Mouse (Mus musculus) heart, postnatal 10 days (tissue): ENCODE results near the gene Alkbh4. TPM values are rescaled to one million over a fixed set of nuclear protein-coding genes. Genes with fewer than 3 reads are reported as not detected.
"Not testable (repeated sequence)": the region's sequence is repeated elsewhere in the genome, so short reads cannot be mapped to it uniquely, and the experiment has no call there.

Source experiments
- DNase-seq, 2 experiments: peaks; one replicate each; pipeline ENCODE4 v3.0.0; 2021
- intact Hi-C: fragments of 180-260 bp; cut with DNase I; formaldehyde crosslinking; loops from one replicate; pipeline ENCODE4 v1.15.1; 2025
- total RNA-seq, 2 experiments: library from RNA; stranded (reverse); gene quantifications; 2 replicates each; pipeline ENCODE4 v1.2.3; 2021

Alkbh4 gene
- total RNA-seq, 2 experiments from 2014 or later, result 6.1 to 7.1 TPM

- peak in 1 of 2 experiments; percentile 36 for DNase-seq
- intact Hi-C loops, result no loop called here
Measured at GRCm38 (mm10) chr5:136140057-136140482, 4.1 kb downstream of the Alkbh4 start.

- intact Hi-C loops, result no loop called here
- DNase-seq, result no peak
Measured at GRCm38 (mm10) chr5:136142746-136143145, 6.8 kb downstream of the Alkbh4 start.

- intact Hi-C loops, result no loop called here
- DNase-seq, result no peak
Measured at GRCm38 (mm10) chr5:136143161-136143755, 7.3 kb downstream of the Alkbh4 start.

- intact Hi-C loops, result no loop called here
- peak; percentile 56 to 66 for DNase-seq
Measured at GRCm38 (mm10) chr5:136144606-136145430, 8.9 kb downstream of the Alkbh4 start.

- no peak for DNase-seq
- intact Hi-C loops, result no loop called here
Measured at GRCm38 (mm10) chr5:136146936-136147335, 11.0 kb downstream of the Alkbh4 start.

DNA sequence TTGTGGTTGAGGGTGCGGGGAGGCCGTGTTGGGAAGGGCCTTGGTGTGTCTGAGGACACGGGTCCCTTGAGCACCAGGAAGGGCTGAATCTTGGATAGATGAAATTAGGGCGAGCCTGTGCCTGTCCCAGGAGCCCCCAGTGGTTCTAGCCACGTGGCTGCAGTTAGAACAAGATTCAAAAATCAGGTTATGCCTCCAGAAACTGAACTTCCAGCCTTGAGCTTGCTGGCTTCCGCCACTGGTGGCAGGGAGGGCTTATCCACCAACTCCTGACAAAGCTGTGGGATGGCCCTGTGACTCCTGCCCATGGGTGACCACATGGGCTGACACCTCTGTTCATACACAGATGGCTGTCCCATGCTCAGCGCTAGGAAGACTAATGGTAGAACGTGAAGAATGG lies 11.8 kb downstream of the Alkbh4 start:
- DNase-seq, result no peak
- intact Hi-C loops, result no loop called here

- DNase-seq, intact Hi-C loops: not testable (repeated sequence)
Measured at GRCm38 (mm10) chr5:136149134-136149576, 13.2 kb downstream of the Alkbh4 start.

- DNase-seq, result peak; percentile 67 to 70
- intact Hi-C loops, result no loop called here
Measured at GRCm38 (mm10) chr5:136152365-136152764, 16.4 kb downstream of the Alkbh4 start.

DNA sequence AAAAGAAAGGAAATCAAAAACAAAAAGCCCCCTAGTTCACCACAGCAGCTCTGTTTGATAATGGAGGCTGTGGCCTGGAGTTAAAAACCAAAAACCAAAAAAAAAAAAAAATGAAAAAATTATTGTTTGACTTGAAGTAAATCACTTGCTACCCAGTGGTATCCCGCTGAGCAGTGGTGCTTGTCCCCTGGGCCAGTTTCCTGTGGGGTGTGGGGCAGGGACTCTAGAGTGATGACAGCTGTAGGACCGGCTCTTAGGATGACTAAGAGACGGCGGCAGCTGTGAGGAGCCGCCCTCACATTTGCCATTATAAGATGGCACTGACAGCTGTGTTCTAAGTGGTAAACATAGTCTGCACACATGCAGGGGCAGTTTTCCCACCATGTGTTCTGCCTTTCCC lies 19.5 kb downstream of the Alkbh4 start:
- peak in 1 of 2 experiments; percentile 50 for DNase-seq
- intact Hi-C loops, result no loop called here

DNA sequence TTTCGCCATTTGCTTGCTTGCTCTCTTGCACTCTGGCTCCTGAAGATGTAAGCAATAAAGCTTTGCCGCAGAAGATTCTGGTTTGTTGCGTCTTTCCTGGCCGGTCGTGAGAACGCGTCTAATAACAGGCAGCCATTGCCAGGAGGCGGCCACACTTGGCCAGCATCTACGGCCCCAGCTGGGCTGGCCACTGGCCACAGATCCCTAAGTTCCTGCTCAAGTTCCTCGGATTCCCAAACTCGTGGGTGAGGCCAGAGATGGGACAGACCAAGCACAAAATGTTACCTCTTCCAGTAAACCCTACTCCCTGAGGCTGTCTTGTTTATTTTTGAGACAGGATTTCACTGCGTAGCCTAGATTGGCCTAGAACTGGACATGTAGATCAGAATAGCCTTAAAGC lies 24.1 kb downstream of the Alkbh4 start:
- intact Hi-C loops, result not testable (repeated sequence)
- peak; percentile 82 for DNase-seq

- DNase-seq, result no peak
- intact Hi-C loops, result no loop called here
Measured at GRCm38 (mm10) chr5:136163807-136164474, 28.0 kb downstream of the Alkbh4 start.

GRCm38 (mm10) chr5:136165246-136165645 lies 29.3 kb downstream of the Alkbh4 start:
- intact Hi-C loops, result no loop called here
- DNase-seq, result no peak

DNA sequence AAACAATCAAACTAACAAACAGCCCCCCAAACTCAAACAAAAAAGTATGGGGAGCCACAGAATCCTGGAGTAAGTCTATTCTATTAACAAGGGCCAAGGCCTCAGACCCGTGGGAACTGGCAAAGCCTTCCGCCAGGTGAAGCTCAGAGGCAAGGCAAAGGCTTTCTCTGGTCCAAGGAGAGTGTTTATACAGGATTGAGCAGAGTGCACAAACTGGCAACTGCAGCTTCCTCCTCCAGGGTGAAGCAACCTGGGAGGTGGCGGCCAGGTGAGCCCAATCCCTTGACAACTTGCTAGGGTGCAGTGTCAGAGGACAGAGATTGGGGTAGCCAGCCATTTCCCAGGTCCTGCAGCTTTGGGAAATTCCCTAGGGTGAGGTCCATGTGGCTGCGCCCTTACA lies 31.4 kb downstream of the Alkbh4 start:
- no peak for DNase-seq
- intact Hi-C loops, result no loop called here

- intact Hi-C loops, result no loop called here
- no peak for DNase-seq
Measured at GRCm38 (mm10) chr5:136168071-136168470, 32.1 kb downstream of the Alkbh4 start.

GRCm38 (mm10) chr5:136169626-136170511 lies 33.9 kb downstream of the Alkbh4 start:
- intact Hi-C loops, result no loop called here
- peak; percentile 50 to 52 for DNase-seq

DNA sequence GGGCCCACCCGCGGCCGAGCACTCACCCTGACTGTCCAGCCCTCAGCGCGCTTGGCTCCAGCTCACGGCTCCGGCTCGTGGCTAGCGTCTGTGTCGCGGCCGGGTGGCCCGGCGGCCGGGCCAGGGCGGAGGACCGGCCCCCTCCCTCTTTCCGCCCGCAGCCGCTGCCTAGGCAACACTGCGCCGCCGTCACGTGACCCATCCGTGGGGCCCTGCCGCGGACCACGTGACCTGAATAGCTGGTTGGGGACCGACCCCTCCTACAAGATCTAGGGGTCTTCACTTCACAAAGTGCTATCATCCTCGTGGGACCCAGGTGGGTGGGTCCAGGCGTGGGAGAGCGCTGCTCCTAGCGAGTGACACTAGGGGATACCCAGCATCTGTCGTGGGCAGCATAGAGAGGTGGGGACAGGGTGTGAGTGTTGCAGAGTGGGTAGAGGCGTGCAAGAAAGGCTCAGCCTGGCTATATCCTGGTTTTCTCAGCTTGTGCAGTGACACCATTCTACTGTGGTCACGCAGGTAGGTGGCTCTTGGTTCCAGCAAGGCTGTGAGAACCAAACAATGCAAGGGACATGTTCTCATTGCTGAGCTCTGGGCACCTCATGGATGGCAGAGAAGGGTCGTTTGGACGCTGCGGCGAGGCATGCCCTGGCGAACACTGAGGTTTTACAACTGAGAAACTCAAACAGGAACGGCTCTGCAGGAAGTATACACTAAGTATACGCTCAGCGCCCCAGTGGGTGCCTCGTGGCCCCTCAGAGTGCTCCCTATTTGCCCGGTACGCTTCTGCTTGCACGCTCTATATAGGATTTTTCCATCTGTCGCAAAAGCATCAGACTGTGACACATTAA lies 34.8 kb downstream of the Alkbh4 start, which contains the start of gene Orai2:
Orai2 (minus strand) TSS at position 202 of the 851 bp plus-strand sequence.
- intact Hi-C loops, result no loop called here
- peak; percentile 82 for DNase-seq

GRCm38 (mm10) chr5:136171363-136172341 lies 35.7 kb downstream of the Alkbh4 start:
- intact Hi-C loops, result no loop called here
- DNase-seq, result peak in 1 of 2 experiments; percentile 21

DNA sequence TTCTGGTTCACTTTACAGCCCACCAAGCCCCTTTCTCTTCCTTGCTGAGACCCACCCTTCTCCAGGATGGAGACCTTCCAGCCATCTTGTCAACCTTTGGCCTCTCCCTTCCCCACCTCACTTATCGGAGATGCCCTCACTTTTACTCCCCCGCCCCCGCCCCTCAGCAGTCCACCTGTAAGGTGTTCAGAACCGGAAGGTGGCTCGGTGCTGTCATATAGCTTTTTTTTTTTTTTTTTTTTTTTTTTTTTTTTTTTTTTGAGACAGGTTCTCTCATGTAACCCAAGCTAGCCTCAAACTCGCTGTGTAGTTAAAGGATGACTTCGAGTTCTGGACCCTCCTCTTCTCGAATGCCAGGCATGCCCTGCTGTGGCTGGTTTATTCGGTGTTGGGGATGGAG lies 37.0 kb downstream of the Alkbh4 start:
- intact Hi-C loops, result no loop called here
- no peak for DNase-seq
